ENCODE assay signal across 8 mouse cellular contexts in genomic region chr11:81115666-81116065, GRCm38 (mm10).
DNase-seq lines count a peak whose midpoint lies in the region; ATAC-seq lines count a peak whose summit lies in the region.

No protein-coding gene starts in this region.

- H3K4me1 ChIP-seq in intestine, embryonic 14.5 days (replicated peaks; ENCODE audit: control insufficient read depth, insufficient read depth, low read length), result no peaks in the 10 kb centered on the region
- no peaks in the 10 kb centered on the region for H3K4me1 ChIP-seq in intestine, embryonic 15.5 days (replicated peaks)
- no peaks in the 10 kb centered on the region for H3K4me1 ChIP-seq in liver, embryonic 11.5 days (replicated peaks; ENCODE audit: control insufficient read depth, insufficient read depth, low read length)

- H3K4me3 ChIP-seq in intestine, embryonic 14.5 days (ENCODE audit: low read depth, low read length), result no peak overlapping the region
- no peak overlapping the region for H3K4me3 ChIP-seq in intestine, embryonic 15.5 days (replicated peaks)
- no peak overlapping the region for H3K4me3 ChIP-seq in liver, embryonic 11.5 days (ENCODE audit: low read depth, low read length)

- no peaks in the 10 kb centered on the region for H3K9me3 ChIP-seq in intestine, embryonic 14.5 days (ENCODE audit: control insufficient read depth, low read length)
- H3K9me3 ChIP-seq in intestine, embryonic 15.5 days, result no peaks in the 10 kb centered on the region
- no peaks in the 10 kb centered on the region for H3K9me3 ChIP-seq in liver, embryonic 11.5 days (ENCODE audit: control insufficient read depth, low read length)

- H3K9ac ChIP-seq in intestine, embryonic 14.5 days (ENCODE audit: low read length), result no peak overlapping the region
- no peak overlapping the region for H3K9ac ChIP-seq in intestine, embryonic 15.5 days
- no peak overlapping the region for H3K9ac ChIP-seq in liver, embryonic 11.5 days (ENCODE audit: low read depth, low read length)

- ATAC-seq in intestine, embryonic 14.5 days (replicated peaks; ENCODE audit: low FRiP score, low TSS enrichment, low read depth), result no peak
- no peak for ATAC-seq in intestine, embryonic 15.5 days
- no peak for ATAC-seq in liver, embryonic 11.5 days (replicated peaks; ENCODE audit: low FRiP score)
- no peak for ATAC-seq in megakaryocyte progenitor cell, adult 5-6 weeks (replicated peaks; ENCODE audit: poor library complexity)

- no peak overlapping the region for H3K4me2 ChIP-seq in intestine, embryonic 14.5 days (ENCODE audit: low read length)
- no peak overlapping the region for H3K4me2 ChIP-seq in intestine, embryonic 15.5 days (replicated peaks)
- H3K4me2 ChIP-seq in liver, embryonic 11.5 days, result no peak overlapping the region

- no peak overlapping the region for H3K27ac ChIP-seq in intestine, embryonic 14.5 days (ENCODE audit: low read depth)
- no peak overlapping the region for H3K27ac ChIP-seq in intestine, embryonic 15.5 days
- H3K27ac ChIP-seq in liver, embryonic 11.5 days (ENCODE audit: low read depth, low read length), result no peak overlapping the region

- peak; percentile 91 for DNase-seq in intestine, embryonic 14.5 days (ENCODE audit: low spot score)
- peak; percentile 72 for DNase-seq in R1 (ENCODE audit: low read depth, low spot score)
- peak; percentile 90 for DNase-seq in embryo, embryonic 11 days
- DNase-seq in liver, embryonic 11.5 days (ENCODE audit: low spot score), result peak; percentile 52
- DNase-seq in urinary bladder, postnatal 4 days (ENCODE audit: low spot score in 2 of 2), result peak; percentile 38 to 76
- no peak for DNase-seq in spleen, adult 12 weeks (ENCODE audit: low spot score)

- H3K27me3 ChIP-seq in intestine, embryonic 14.5 days (replicated peaks; ENCODE audit: control insufficient read depth, insufficient read depth, low read length), result no peaks in the 10 kb centered on the region
- H3K27me3 ChIP-seq in intestine, embryonic 15.5 days (replicated peaks), result no peaks in the 10 kb centered on the region
- no peaks in the 10 kb centered on the region for H3K27me3 ChIP-seq in liver, embryonic 11.5 days (replicated peaks; ENCODE audit: control insufficient read depth, insufficient read depth, low read length)

- H3K36me3 ChIP-seq in intestine, embryonic 14.5 days (ENCODE audit: control insufficient read depth, insufficient read depth, low read length), result no peaks in the 10 kb centered on the region
- H3K36me3 ChIP-seq in intestine, embryonic 15.5 days, result no peaks in the 10 kb centered on the region
- H3K36me3 ChIP-seq in liver, embryonic 11.5 days (ENCODE audit: control insufficient read depth, insufficient read depth, low read length), result no peaks in the 10 kb centered on the region

- 32% methylated on average over 9 of the region's 9 CpGs for WGBS in intestine, embryonic 14.5 days
- 34% methylated on average over 9 of the region's 9 CpGs for WGBS in intestine, embryonic 15.5 days
- WGBS in liver, embryonic 11.5 days, result 35% methylated on average over 9 of the region's 9 CpGs
